Mouse (Mus musculus) forebrain, postnatal 0 days (tissue): Measurements from ENCODE around the gene Ttc7b. TPM values are rescaled to one million over a fixed set of nuclear protein-coding genes. Genes with fewer than 3 reads are reported as not detected.
A peak's percentile ranks its signal among the peaks of the same experiment; 100 is the strongest.

Experiments used
- ATAC-seq: fragments of 200-750 bp; cut with Nextera tagmentation; 2 replicates; pipeline ENCODE4 v1.8.0; 2017; ENCODE audit warnings: mild to moderate bottlenecking, moderate library complexity
- DNase-seq: peaks from one replicate; pipeline ENCODE4 v3.0.0-alpha.2; 2015
- H3K27ac ChIP-seq: fragments of 300-500 bp; sonication (generic); 2 replicates; pipeline ENCODE4 v1.5.1; 2014; ENCODE audit warnings: low read depth, mild to moderate bottlenecking, antibody characterized with exemption, low read length, moderate library complexity, mixed read lengths
- H3K27me3 ChIP-seq: fragments of 300-500 bp; sonication (generic); 2 replicates; pipeline ENCODE4 v1.6.1; 2014; ENCODE audit warnings: mild to moderate bottlenecking, low read length, mixed read lengths; ENCODE audit not compliant: insufficient read depth
- H3K36me3 ChIP-seq: fragments of 300-500 bp; sonication (generic); 2 replicates; pipeline ENCODE4 v1.6.1; 2014; ENCODE audit warnings: mild to moderate bottlenecking, moderate library complexity; ENCODE audit not compliant: insufficient read depth
- H3K4me1 ChIP-seq: fragments of 300-500 bp; sonication (generic); 2 replicates; pipeline ENCODE4 v1.6.1; 2014; ENCODE audit warnings: antibody characterized with exemption; ENCODE audit not compliant: insufficient read depth
- H3K4me2 ChIP-seq: fragments of 300-500 bp; sonication (generic); 2 replicates; pipeline ENCODE4 v1.6.1; 2014; ENCODE audit warnings: low read depth, mild to moderate bottlenecking, moderate library complexity
- H3K4me3 ChIP-seq: fragments of 300-500 bp; sonication (generic); 2 replicates; pipeline ENCODE4 v1.5.1; 2014; ENCODE audit warnings: low read depth, low read length, mixed read lengths
- H3K9ac ChIP-seq: fragments of 300-500 bp; sonication (generic); 2 replicates; pipeline ENCODE4 v1.6.1; 2014; ENCODE audit warnings: mild to moderate bottlenecking
- H3K9me3 ChIP-seq: fragments of 300-500 bp; sonication (generic); 2 replicates; pipeline ENCODE4 v1.6.1; 2016; ENCODE audit warnings: low read length
- CTCF ChIP-seq: sonication (generic); IDR thresholded peaks from 2 replicates; pipeline ENCODE4 v1.5.1; 2016; ENCODE audit warnings: antibody characterized with exemption, control low read depth, low read depth
- WGBS: fragments of 180-500 bp; shearing (Covaris S2); extraction: QIAGEN DNeasy Blood & Tissue Kit; methylation state at CpG from one replicate; pipeline ENCODE4 v1.1.7; 2014; 5-methylcytosine and 5-hydroxymethylcytosine counted together
- polyA plus RNA-seq: library from polyadenylated mRNA; unstranded; fragments of >200 nt; fragmentation: Nextera tagmentation; extraction: Ambion mirVana; gene quantifications from 2 replicates; pipeline ENCODE4 v1.2.1, GENCODE M21; 2015
- total RNA-seq: library from RNA; depleted of rRNA; stranded (reverse); fragments of >200 nt; gene quantifications from 2 replicates; pipeline ENCODE4 v1.2.3, GENCODE M21; 2014

Ttc7b gene
- total and polyA plus RNA-seq, 2 experiments from 2014 or later, result 10.8 to 42.2 TPM

DNA sequence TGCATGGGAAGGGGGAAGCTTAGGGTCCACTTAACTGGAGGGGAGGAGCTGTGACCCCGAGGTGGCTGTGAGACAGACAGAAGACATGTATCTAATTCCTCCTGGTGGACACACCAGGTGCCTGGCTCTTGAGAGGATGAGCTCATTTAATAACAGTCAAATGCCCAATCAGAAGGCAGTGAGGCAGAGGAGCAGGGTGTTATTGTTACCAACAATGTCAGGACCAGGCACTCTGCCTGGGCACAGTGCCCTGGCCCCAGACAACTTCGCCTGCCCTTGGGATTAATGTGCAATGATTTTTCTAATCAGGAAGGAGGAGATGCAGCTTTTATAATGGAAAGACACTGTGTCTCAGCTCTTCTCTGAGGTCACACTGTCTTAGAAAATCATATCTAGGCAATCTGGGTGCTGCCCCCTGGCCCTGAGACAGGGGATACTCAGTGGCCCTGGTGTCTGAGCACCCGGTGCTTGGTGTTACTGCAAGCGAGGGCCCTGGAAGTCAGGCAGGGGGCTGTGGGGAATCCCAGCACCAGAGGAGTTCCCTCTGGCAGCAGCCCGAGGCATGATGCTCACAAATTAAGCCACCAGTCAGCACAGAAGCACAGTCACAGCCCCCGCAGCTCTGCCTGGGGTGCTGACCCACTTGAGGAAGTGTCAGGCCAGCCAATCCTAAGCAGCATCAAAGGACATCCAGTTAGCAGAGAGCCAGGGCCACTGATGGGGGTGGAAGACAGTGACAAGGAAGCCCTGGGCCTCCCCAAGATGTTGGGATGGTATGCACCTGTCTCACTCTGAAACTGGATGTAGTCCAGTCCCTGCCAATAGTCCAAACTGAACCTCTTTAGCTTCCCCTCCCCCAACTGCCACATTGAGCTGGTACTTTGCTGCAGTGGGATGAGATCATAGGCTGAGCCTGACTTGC lies 209.9 kb downstream of the Ttc7b start:
- no peak for DNase-seq
- Histone ChIP-seq H3K4me1 (peaks cover 11% of the 10 kb centered on the region; the same call in 1 of the 2 replicates), H3K36me3 (peaks cover 7% of the 10 kb centered on the region; the same call in 1 of the 2 replicates), H3K9ac (no peak overlapping the region), H3K27me3 (no peaks in the 10 kb centered on the region), H3K9me3 (no peaks in the 10 kb centered on the region), H3K4me3 (no peak overlapping the region), H3K27ac (no peak overlapping the region), H3K4me2 (no peak overlapping the region)
- TF ChIP-seq CTCF, result no peak; the same call in 1 of the 2 replicates
- ATAC-seq, result 0 out of 2 replicates have a peak, but pooled peaks have one; percentile 7
- WGBS, result 39% methylated on average over 6 of the region's 6 CpGs

- 23% methylated on average over 4 of the region's 4 CpGs for whole genome bisulfite sequencing
Measured at GRCm38 (mm10) chr12:100309201-100309600, 211.4 kb downstream of the Ttc7b start.

DNA sequence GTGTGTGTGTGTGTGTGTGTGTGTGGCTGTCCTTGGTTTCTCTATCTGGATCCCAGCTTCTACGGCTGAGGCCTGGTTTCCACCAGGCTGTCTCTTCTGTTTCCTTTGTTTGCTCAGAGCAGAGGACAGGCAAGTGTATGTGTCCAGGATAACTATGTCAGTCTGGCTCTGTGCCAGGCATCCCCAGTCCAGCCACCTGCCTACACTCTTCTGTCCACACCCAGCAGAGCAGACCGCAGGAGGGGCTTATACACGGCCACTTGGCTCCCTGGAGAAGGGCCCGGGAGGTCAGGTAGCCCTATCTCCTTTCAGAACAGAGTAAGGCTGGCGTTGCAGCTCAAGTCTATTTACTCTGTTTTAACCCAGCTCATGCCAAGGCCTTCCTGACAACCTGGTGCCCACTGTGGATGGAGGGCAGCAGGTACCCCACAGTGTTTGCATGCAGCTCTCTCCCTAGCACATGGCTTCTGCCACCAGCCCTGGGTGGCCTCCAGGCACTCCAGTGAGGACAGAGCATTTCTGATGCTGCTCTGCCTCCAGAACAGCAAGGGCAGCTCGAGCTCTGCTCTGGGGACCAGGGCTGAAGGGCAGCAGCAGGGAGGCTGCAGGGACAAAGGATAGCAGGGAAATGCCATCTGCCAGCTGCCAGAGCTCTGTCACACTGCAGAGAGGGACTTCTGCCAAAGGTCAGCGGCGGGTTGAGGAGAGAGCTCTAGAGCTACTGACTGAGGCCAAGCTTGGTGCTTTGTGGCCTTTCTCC lies 212.9 kb downstream of the Ttc7b start:
- H3K9me3 ChIP-seq, result no peaks in the 10 kb centered on the region
- peak overlapping the region; percentile 11; the same call in 1 of the 2 replicates for H3K9ac ChIP-seq
- H3K4me2 ChIP-seq, result no peak overlapping the region
- H3K4me3 ChIP-seq, result no peak overlapping the region
- ATAC-seq (peak; percentile 52; the same call in 1 of the 2 replicates), DNase-seq (no peak)
- peaks cover 12% of the 10 kb centered on the region; the same call in 1 of the 2 replicates for H3K4me1 ChIP-seq
- H3K36me3 ChIP-seq, result peaks cover 7% of the 10 kb centered on the region; the same call in 1 of the 2 replicates
- WGBS, result 31% methylated on average over 8 of the region's 8 CpGs
- TF ChIP-seq CTCF, result no peak
- H3K27me3 ChIP-seq, result no peaks in the 10 kb centered on the region
- 0 out of 2 replicates have a peak overlapping the region, but pooled peaks have one; percentile 9 for H3K27ac ChIP-seq

More at GRCm38 (mm10) chr12:100309201-100309600, 211.4 kb downstream of the Ttc7b start:
- no peak overlapping the region for H3K27ac ChIP-seq
- no peak for ATAC-seq
- H3K36me3 ChIP-seq, result peaks cover 7% of the 10 kb centered on the region; the same call in 1 of the 2 replicates
- no peak overlapping the region for H3K9ac ChIP-seq
- no peak overlapping the region for H3K4me3 ChIP-seq
- H3K4me1 ChIP-seq, result peaks cover 12% of the 10 kb centered on the region; the same call in 1 of the 2 replicates
- no peak overlapping the region for H3K4me2 ChIP-seq
- DNase-seq, result no peak
- no peaks in the 10 kb centered on the region for H3K27me3 ChIP-seq
- no peaks in the 10 kb centered on the region for H3K9me3 ChIP-seq
- no peak for TF ChIP-seq CTCF

DNA sequence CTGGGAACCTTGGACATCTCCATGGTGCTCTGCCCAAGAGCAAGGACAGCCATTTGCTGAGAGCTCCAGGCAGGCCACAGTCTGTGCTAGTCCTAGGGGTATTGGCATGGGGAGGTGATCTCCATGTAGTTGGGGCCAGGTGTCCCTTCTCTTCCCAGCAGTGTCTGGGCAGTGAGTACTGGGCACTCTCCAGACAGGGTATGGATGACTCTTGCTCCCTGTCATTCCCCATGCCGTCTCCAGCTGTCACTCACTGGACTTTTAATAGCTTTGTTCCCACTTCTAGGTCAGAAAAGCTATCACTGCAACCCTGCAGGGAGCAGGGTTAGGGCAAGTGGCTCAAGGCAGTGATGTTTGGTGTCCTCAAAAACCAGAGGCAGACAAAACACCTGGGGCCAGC lies 214.3 kb downstream of the Ttc7b start:
- no peak for ATAC-seq
- H3K27ac ChIP-seq, result no peak overlapping the region
- H3K27me3 ChIP-seq, result no peaks in the 10 kb centered on the region
- no peak overlapping the region for H3K4me3 ChIP-seq
- 76% methylated on average over 1 of the region's 1 CpGs for WGBS
- TF ChIP-seq CTCF, result no peak
- peaks cover 12% of the 10 kb centered on the region; the same call in 1 of the 2 replicates for H3K4me1 ChIP-seq
- no peak overlapping the region for H3K9ac ChIP-seq
- no peak overlapping the region for H3K4me2 ChIP-seq
- peaks cover 10% of the 10 kb centered on the region for H3K36me3 ChIP-seq
- DNase-seq, result no peak
- no peaks in the 10 kb centered on the region for H3K9me3 ChIP-seq

- WGBS, result 71% methylated on average over 4 of the region's 4 CpGs
- H3K36me3 ChIP-seq, result peaks cover 8% of the 10 kb centered on the region
- DNase-seq, result no peak
- no peak overlapping the region for H3K4me2 ChIP-seq
- H3K4me1 ChIP-seq, result peaks cover 7% of the 10 kb centered on the region; the same call in 1 of the 2 replicates
- H3K9me3 ChIP-seq, result no peaks in the 10 kb centered on the region
- ATAC-seq, result no peak
- H3K9ac ChIP-seq, result no peak overlapping the region
- no peak overlapping the region for H3K27ac ChIP-seq
- no peak overlapping the region for H3K4me3 ChIP-seq
- no peak for TF ChIP-seq CTCF
- H3K27me3 ChIP-seq, result no peaks in the 10 kb centered on the region
Measured at GRCm38 (mm10) chr12:100305051-100305673, 215.5 kb downstream of the Ttc7b start.

DNA sequence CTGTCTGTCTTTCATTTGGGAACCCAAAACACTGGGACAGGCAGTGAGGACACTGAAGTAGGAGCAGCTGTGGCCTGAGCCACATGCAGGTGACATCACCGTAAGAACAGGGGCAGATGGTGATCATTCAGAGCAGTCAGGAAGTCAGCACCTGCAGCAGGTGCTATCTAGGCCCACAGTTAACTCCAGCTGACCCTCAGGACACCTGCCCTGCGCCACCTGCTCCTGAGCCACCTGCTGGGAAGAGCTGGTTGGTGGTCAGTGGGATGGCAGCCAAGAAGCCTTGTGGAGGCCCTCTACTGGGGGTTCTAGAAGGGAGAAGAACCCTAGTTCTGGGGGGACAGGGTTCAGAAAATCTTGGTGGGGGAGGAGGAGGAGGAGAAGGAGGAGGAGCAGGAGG lies 216.3 kb downstream of the Ttc7b start:
- Histone ChIP-seq H3K27ac (no peak overlapping the region), H3K4me2 (no peak overlapping the region), H3K9me3 (no peaks in the 10 kb centered on the region), H3K9ac (no peak overlapping the region), H3K4me1 (0 out of 2 replicates have a peak, but pooled peaks cover 5% of the 10 kb centered on the region), H3K27me3 (no peaks in the 10 kb centered on the region), H3K4me3 (no peak overlapping the region), H3K36me3 (peaks cover 6% of the 10 kb centered on the region)
- no peak for ATAC-seq
- no peak for DNase-seq
- TF ChIP-seq CTCF, result no peak
- WGBS, result 97% methylated on average over 2 of the region's 2 CpGs
